Mouse (Mus musculus) liver, postnatal 0 days (tissue): ENCODE measurements around the gene Lrrc4. TPM values are rescaled to one million over a fixed set of nuclear protein-coding genes. Genes with fewer than 3 reads are reported as not detected.
A peak's percentile ranks its signal among the peaks of the same experiment; 100 is the strongest.

Source experiments
- ATAC-seq: fragments of 200-750 bp; cut with Nextera tagmentation; 2 replicates; pipeline ENCODE4 v1.8.0; 2017; ENCODE audit warnings: mild to moderate bottlenecking, moderate library complexity
- DNase-seq: peaks from one replicate; pipeline ENCODE4 v3.0.0-alpha.2; 2016
- H3K27ac ChIP-seq: fragments of 300-500 bp; sonication (generic); 2 replicates; pipeline ENCODE4 v1.5.1; 2014; ENCODE audit warnings: antibody characterized with exemption, moderate library complexity, mild to moderate bottlenecking, low read depth
- H3K27me3 ChIP-seq: fragments of 300-500 bp; sonication (generic); 2 replicates; pipeline ENCODE4 v1.6.1; 2014; ENCODE audit warnings: low read length, control low read depth, mixed read lengths; ENCODE audit not compliant: insufficient read depth
- H3K36me3 ChIP-seq: fragments of 300-500 bp; sonication (generic); replicated peaks from 2 replicates; pipeline ENCODE4 v1.6.1; 2014; ENCODE audit warnings: mild to moderate bottlenecking, control low read depth, low read length, moderate library complexity, mixed read lengths; ENCODE audit not compliant: insufficient read depth
- H3K4me1 ChIP-seq: fragments of 300-500 bp; sonication (generic); 2 replicates; pipeline ENCODE4 v1.6.1; 2014; ENCODE audit warnings: antibody characterized with exemption, mild to moderate bottlenecking, control low read depth; ENCODE audit not compliant: insufficient read depth
- H3K4me2 ChIP-seq: fragments of 300-500 bp; sonication (generic); 2 replicates; pipeline ENCODE4 v1.6.1; 2014; ENCODE audit warnings: low read depth, mild to moderate bottlenecking, low read length, moderate library complexity, mixed read lengths
- H3K4me3 ChIP-seq: fragments of 300-500 bp; sonication (generic); 2 replicates; pipeline ENCODE4 v1.5.1; 2014; ENCODE audit warnings: low read depth, low read length
- H3K9ac ChIP-seq: fragments of 300-500 bp; sonication (generic); replicated peaks from 2 replicates; pipeline ENCODE4 v1.6.1; 2014; ENCODE audit warnings: mild to moderate bottlenecking, moderate library complexity
- H3K9me3 ChIP-seq: fragments of 300-500 bp; sonication (generic); 2 replicates; pipeline ENCODE4 v1.6.1; 2016; ENCODE audit warnings: mild to moderate bottlenecking, control low read depth, low read length, mixed read lengths
- CTCF ChIP-seq: sonication (generic); IDR thresholded peaks from 2 replicates; pipeline ENCODE4 v1.5.1; 2016; ENCODE audit warnings: antibody characterized with exemption, low read depth
- EP300 ChIP-seq: IDR thresholded peaks from 2 replicates; pipeline ENCODE4 v1.6.1; 2016; ENCODE audit warnings: antibody characterized with exemption, low read depth, mild to moderate bottlenecking
- WGBS: fragments of 180-500 bp; shearing (Covaris S2); extraction: QIAGEN DNeasy Blood & Tissue Kit; methylation state at CpG from one replicate; pipeline ENCODE4 v1.1.7; 2014; ENCODE audit not compliant: insufficient replicate concordance; 5-methylcytosine and 5-hydroxymethylcytosine counted together
- polyA plus RNA-seq: library from polyadenylated mRNA; unstranded; fragments of >200 nt; fragmentation: Nextera tagmentation; extraction: Ambion mirVana; gene quantifications from 2 replicates; pipeline ENCODE4 v1.2.1, GENCODE M21; 2015

Gene Lrrc4
- polyA plus RNA-seq, 1 experiment from 2014 or later, result 0.08 TPM

- Histone ChIP-seq H3K9ac (no peak overlapping the region), H3K9me3 (no peaks in the 10 kb centered on the region), H3K27me3 (no peaks in the 10 kb centered on the region), H3K4me1 (peaks cover 8% of the 10 kb centered on the region), H3K4me3 (no peak overlapping the region), H3K4me2 (no peak overlapping the region), H3K36me3 (no peaks in the 10 kb centered on the region), H3K27ac (no peak overlapping the region)
- DNase-seq (no peak), ATAC-seq (no peak)
- WGBS, result 89% methylated on average over 5 of the region's 5 CpGs
- no peak for TF ChIP-seq EP300
- no peak for TF ChIP-seq CTCF
Measured at GRCm38 (mm10) chr6:28640088-28640487, 191.5 kb downstream of the Lrrc4 start.

GRCm38 (mm10) chr6:28635531-28636348 is 195.8 kb downstream of the Lrrc4 start:
- no peak overlapping the region for H3K9ac ChIP-seq
- no peak overlapping the region for H3K4me3 ChIP-seq
- H3K4me2 ChIP-seq, result no peak overlapping the region
- DNase-seq (no peak), ATAC-seq (peak; percentile 55)
- no peaks in the 10 kb centered on the region for H3K9me3 ChIP-seq
- peaks cover 20% of the 10 kb centered on the region for H3K4me1 ChIP-seq
- WGBS, result 59% methylated on average over 6 of the region's 6 CpGs
- TF ChIP-seq CTCF (no peak), EP300 (no peak)
- 0 out of 2 replicates have a peak overlapping the region, but pooled peaks have one; percentile 12 for H3K27ac ChIP-seq
- H3K36me3 ChIP-seq, result no peaks in the 10 kb centered on the region
- H3K27me3 ChIP-seq, result no peaks in the 10 kb centered on the region

DNA sequence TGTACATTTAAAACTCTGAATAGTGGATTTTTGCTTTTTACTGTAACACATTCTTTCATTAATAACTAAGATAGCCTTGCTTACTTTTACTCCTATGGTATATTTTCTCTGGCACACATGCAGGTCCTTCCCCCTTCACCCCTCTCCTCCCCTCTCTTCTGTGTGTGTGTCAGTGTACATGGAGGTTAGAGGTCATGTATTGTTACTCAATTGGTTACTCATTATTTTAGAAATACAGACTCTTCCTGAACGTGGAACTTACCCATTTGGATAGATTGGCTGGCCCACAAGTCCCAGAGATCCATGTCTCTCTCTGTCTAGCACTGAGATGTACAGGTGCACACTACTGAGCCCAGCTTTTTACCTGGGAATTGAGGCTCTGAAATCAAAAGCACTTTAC is 196.5 kb downstream of the Lrrc4 start:
- Histone ChIP-seq H3K4me2 (no peak overlapping the region), H3K9me3 (no peaks in the 10 kb centered on the region), H3K9ac (no peak overlapping the region), H3K4me3 (no peak overlapping the region), H3K27ac (0 out of 2 replicates have a peak overlapping the region, but pooled peaks have one; percentile 12), H3K36me3 (no peaks in the 10 kb centered on the region), H3K27me3 (no peaks in the 10 kb centered on the region), H3K4me1 (peaks cover 20% of the 10 kb centered on the region)
- DNase-seq (no peak), ATAC-seq (peak; percentile 88)
- TF ChIP-seq EP300, result no peak
- TF ChIP-seq CTCF, result no peak
- 38% methylated on average over 1 of the region's 1 CpGs for WGBS

DNA sequence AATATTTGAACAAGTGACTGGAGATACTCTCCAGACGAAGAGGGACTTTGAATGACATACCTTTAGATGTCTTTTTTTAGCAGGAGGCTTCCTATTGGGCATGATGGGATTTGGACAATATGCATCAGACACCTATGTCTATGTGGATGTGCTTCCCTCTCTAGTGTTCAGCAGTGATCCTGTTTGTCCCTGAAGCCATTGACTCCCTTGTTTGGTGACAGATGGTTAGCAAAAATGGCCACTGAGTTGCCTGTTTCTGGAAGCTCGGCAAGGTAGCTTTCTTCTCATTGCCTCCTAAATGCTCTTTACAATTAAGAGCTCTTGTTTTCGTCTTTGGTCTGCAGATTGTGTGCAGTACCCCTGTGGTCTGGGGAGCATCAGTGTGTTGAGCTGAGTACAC is 197.9 kb downstream of the Lrrc4 start:
- H3K4me2 ChIP-seq, result no peak overlapping the region
- no peaks in the 10 kb centered on the region for H3K9me3 ChIP-seq
- H3K9ac ChIP-seq, result no peak overlapping the region
- 0 out of 2 replicates have a peak, but pooled peaks cover 3% of the 10 kb centered on the region for H3K36me3 ChIP-seq
- no peak overlapping the region for H3K27ac ChIP-seq
- no peak overlapping the region for H3K4me3 ChIP-seq
- DNase-seq, result no peak
- WGBS, result 64% methylated on average over 3 of the region's 3 CpGs
- H3K4me1 ChIP-seq, result peaks cover 20% of the 10 kb centered on the region
- H3K27me3 ChIP-seq, result no peaks in the 10 kb centered on the region
- no peak for TF ChIP-seq EP300
- TF ChIP-seq CTCF, result no peak
- no peak for ATAC-seq

- DNase-seq, result no peak
- Histone ChIP-seq H3K36me3 (0 out of 2 replicates have a peak, but pooled peaks cover 6% of the 10 kb centered on the region), H3K27me3 (no peaks in the 10 kb centered on the region), H3K27ac (no peak overlapping the region), H3K9me3 (no peaks in the 10 kb centered on the region), H3K9ac (no peak overlapping the region), H3K4me3 (no peak overlapping the region), H3K4me2 (no peak overlapping the region), H3K4me1 (peaks cover 20% of the 10 kb centered on the region)
- whole genome bisulfite sequencing, result 72% methylated on average over 2 of the region's 2 CpGs
- TF ChIP-seq CTCF (no peak), EP300 (no peak)
- no peak for ATAC-seq
Measured at GRCm38 (mm10) chr6:28633120-28633519, 198.4 kb downstream of the Lrrc4 start.

DNA sequence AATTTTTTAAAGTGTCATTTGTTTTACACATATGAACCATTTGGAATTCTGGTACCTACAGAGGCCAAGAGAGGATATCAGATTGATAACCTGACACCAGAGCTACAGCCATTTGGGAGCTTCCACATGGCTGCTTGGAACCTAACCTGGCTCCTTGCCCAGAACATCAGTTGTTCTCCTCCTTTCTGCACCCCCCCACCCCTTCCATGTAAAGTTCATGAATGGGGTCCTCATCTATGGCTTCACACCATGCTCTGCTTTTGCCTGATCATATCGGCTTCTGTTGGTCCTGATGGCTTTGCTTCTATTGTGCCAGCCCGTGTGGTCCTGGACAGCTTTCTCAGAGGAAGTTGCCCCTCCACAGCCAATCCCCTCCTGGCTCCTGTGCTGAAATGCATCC is 200.6 kb downstream of the Lrrc4 start:
- Histone ChIP-seq H3K9ac (no peak overlapping the region), H3K36me3 (peaks cover 18% of the 10 kb centered on the region), H3K27ac (no peak overlapping the region), H3K4me2 (no peak overlapping the region), H3K4me1 (peaks cover 16% of the 10 kb centered on the region), H3K4me3 (no peak overlapping the region), H3K9me3 (no peaks in the 10 kb centered on the region), H3K27me3 (no peaks in the 10 kb centered on the region)
- DNase-seq (no peak), ATAC-seq (no peak)
- TF ChIP-seq CTCF, result no peak
- TF ChIP-seq EP300, result no peak
- WGBS, result 76% methylated on average over 2 of the region's 2 CpGs
